Mouse (Mus musculus): ENCODE measurements around the gene Hsf5.

Hsf5 gene

DNA sequence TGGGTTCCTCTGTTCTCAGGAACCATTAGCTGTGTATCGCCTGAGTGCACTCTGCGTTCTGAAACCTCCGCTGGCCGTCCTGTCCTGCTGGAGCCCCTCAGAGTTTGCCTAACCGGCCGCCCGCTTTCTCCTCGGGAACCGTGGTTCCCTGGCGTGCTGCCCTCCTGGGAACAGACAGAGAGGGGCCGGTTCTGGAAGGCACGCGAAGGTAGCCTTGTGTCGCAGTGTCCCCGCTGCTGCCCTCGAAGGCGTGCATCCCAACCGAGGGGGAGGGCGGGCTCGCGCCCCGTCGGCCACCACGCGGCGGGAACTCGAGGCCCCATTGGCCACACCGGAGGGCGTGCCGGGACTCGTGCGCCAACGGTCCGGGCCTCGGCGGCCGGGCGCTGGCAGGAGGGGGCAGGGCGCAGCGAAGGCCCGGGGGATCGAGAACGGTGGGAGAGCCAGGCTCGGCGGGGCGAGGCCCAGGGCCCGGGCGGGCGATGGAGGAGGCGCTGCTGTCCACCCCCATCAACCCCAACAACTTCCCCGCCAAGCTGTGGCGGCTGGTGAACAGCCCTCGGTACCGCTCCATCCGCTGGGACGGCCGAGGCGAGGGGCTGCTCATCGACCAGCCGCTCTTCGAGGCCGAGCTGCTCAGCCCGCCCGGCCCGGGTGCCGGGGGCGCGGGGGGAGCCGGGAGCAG lies at the start of gene Hsf5:
Hsf5 (plus strand) TSS at position 375 of the 685 bp plus-strand sequence.
- no peak for DNase-seq (ENCODE audit: low spot score)

DNA sequence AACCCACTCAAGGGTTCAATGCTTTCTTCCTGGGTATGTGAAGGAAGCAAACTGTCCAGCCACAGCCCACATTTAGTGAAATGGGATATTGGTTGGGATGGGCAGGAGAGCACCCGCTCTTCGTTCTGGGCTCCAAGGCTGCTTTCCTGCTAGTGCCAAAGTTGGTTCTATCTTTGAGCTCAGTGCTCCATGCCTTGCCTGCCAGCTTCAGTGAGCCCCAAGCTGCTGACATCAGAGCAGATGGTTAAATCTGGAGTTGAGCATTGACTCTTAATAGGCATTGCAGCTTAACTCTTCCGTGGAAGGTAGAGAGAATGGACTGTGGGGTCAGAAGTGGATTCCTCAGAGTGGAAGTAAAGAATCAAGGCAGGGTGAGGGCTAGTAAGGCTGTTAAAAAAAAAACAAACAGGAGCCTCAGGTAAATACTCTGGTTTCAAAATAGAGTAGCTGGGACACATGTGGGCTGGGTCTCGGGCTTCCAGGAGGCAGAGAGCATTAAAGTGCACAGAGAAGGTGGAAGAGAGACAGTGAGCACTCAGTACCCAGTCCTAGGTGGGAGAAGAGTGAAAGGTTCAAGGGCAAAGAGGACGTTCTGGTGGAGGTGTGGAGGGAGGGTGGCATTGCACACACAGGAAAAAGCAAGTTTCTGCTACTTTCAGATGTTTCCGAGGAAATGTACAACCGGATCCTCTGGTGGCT lies 48.6 kb upstream of the Hsf5 start, which contains the start of gene Sept4:
Sept4 (plus strand) TSS at position 649 of the 699 bp plus-strand sequence.
- DNase-seq (ENCODE audit: low spot score), result no peak

DNA sequence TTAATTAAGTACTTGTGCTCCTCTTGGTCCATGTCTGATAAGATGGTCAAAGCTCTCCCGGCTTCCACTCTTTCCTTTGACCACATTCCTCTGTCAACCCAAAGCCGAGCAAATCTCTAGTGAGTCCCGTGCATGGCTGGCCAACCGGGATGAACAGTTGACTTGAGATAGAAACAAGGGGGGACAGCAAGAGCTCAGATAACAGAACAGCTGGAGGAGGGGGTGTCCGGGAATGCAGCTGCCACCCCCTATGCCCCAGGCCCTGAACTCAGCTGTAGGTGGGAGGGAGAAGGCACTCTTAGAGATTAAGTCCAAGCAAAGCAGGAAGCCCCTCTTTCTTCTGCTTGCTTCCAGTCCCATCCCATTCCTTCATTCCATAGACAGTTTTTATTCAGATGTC lies 46.2 kb upstream of the Hsf5 start:
- DNase-seq (ENCODE audit: low spot score), result no peak

DNA sequence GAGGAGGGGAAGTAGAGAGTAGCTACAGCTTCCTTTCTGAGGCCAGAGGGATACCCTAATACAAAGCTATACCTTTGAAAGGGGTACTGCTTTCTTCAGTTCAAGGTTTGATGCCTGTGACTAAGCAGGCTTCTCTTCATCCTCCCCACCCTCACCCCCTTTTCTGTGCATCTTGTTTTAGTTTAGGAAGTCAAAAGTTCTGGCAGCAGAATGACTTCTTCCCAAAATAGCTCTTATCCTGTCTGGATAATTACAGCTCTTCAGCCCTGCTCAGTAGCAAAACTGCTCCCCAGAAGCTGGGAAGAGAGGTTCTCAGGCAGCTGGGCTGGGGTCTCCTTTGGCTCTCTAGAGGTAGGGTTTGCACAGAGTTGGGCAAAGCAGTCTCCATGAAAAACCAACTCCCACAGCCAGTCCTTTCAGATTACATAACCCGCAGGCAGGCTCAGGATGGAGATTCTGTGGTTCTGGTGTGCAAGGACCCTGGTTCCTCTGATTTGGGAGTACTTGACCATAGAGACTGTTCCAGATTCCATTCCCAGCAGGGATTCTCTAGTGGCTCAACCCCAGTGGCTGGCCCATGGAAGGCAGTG lies 45.5 kb upstream of the Hsf5 start:
- DNase-seq (ENCODE audit: low spot score), result no peak

DNA sequence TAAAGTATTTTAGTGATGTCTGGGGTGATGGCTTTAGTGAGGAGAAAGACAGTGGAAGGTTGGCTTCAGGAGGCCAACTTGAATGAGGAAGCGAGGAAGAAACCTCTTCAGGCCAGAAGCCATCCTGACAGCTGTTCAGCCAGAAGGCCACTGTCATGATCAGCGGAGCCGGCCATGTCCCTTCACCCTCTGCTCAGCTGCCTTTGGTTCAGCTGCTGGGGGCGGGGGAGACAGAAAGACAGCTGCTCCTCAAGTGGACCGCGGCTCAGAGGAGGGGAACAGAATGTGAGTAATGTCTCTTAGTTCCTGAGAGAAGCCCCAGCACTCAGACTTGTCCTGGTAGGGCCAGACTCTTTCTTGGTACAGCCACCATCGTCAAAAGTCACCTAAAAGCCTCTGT lies 43.2 kb upstream of the Hsf5 start:
- no peak for DNase-seq (ENCODE audit: low spot score)

DNA sequence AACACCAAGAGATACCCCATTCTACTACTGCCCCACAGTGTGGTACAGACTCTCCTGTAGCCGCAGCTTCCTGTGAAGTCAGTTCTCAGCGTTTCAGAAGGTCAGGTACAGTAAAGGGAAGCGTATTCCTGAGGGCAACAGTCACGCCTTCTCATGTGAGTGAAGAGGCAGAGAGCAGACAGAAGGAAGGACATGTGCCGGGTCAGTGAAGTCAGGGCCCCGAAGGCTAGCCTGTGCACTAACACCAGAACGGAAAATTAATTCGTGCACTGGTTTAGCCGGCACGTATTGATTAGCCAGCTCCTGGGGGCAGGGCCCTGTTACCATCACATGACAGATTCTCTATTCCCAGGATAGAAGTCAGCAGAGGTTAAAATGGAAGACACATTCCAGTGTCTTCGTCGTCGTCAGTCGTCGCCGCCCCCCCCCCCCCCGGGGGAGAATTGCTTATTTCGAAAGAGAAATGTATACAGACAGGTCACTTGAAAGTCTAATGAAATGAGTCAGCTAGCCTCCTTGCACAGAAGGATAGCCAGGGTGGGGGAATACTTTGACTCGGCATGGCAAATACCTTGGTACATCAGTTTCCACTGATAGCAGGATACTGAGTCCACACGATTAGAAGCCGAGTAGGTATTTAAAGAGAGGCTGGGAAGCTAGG lies 42.3 kb upstream of the Hsf5 start:
- DNase-seq (ENCODE audit: low spot score), result no peak

DNA sequence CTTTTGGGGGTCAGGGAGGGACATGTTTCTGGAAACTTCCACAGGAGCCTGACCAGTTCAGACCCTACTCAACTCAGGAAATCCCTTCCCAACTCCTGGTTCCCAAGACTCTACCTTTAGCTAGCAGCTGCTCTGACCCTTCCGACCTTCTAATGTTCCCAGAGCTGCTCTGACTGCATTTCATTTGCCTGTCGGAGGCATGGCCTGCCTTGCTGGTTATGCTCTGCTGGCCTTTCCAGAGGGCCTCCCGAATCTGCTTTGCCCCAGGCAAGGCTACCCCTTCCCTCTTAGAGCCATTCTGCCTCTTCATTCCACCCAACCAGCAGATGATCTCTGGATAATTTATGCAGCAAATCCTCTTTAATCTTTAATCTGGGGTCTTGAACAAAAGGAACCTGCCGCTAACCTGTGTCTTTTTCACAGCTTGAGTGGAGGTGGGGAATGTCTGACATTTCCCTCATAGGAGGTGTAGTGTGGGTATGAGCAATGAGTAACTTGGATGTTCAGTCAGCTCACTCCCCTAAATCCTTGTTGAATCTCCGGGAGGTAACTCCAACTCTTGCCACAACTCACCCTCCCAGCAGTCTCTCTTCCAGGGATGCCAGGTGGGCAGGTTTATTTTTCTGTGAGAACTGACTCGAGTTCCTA lies 39.2 kb upstream of the Hsf5 start:
- DNase-seq (ENCODE audit: low spot score), result no peak

DNA sequence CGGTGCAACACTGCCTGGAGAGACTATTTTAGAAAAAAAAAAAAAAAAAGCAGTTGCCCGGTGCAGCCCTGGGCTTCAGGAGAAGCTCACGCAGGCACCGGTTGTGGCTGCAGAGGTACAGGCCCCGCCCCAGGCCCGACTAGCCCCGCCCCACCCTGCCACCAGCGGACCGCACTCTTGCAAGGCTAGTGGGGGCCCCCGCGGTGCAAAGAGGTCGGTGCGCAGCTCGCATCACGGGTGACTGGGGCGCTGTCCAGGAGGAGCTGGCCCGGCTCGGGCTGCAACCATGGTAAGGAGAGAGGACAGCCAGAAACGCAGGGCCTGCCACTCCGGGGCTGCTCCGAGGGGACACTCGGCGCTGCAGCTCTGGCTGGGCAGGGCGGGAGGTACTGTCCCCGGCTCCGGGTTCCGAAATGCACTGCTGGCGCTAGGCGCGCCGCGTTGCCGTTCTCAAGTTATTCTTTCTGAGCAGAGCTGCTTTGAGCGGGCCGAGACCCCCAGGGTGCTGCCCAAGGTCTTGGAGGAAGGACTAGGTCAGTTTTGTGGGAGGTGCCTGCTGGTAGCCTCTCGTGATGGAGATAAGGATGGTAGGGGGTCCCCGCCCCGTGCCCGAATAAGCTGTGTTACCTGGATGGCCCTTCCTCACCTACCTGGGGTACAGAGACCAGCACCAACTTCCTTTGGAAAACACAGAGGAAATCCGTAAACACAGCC lies 38.6 kb upstream of the Hsf5 start:
- DNase-seq (ENCODE audit: low spot score), result peak; percentile 57

DNA sequence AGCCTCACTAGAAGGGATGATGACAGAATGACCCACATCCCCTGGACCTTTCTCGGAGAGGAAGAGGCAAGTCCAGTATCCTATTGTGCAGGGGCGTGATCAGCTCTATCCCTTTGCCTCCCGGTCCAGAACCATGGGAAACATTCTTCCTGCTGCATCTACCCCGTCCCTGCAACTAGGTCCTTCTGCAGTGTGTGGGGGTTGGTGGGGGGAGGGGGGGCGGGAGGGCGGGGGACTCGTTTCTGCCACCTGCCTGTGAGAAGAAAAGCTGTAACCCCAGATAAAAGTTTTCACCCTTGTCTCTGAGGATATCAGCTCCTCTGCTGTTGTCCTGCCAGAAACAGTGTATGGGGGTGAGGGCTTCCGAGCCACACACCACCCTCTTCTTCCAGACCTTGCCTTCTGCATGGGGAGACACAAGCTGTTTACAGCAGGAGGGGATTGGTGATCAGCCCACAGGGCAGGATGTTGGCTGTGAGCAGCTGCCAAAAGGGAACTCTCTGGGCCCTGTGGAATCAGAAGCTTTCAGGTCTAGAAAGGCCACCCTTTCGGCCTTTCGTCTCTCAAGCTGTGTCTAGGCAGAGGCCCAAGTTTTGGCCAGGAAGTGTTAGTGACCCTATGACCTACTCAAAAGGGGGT lies 37.9 kb upstream of the Hsf5 start:
- DNase-seq (ENCODE audit: low spot score), result no peak

DNA sequence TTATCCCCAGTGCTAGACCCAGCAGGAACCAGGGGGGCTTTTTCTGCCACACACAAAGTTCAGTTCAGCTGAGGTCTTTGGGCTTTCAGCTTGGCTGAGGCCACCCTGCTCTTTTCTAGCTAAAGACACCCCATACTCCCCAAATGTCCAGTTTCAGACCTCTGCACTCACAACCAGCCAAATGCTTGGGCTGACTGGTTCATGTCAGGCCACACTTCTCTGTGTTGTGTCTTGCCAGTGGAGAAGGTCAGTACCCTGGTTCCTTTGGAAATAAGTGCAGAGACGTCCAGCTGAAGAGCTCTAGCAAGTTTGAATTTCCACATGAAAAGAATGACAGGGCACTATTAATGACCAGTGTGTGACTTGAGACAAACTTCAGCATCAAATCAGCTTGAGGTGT lies 37.3 kb upstream of the Hsf5 start:
- DNase-seq (ENCODE audit: low spot score), result no peak

DNA sequence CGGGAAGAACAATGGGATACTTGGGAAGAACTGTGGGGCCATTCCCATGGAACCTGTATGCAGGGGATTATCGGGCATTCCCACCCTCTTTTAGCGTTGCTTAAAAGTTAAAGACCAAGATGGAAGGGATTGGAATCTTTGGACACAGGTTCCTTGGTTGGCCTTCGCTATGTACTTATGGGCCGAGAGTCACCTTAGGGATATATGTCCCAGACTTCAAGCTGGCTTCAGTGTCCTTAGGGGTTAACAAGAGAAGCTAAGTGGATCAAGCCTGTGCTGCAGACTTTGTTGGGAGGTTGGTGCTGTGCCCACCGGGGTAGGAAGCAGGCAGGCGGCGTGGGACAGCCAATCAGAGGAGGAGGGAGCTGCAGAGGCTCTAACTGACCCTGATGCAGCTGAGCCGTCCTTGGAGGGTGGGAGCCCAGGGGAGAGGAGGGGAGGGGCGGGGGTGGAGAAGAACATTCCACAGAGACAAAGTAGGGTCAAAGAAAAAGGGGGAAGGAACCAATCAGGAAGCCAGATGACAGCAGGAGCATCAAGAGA lies 36.4 kb upstream of the Hsf5 start:
- DNase-seq (ENCODE audit: low spot score), result no peak

DNA sequence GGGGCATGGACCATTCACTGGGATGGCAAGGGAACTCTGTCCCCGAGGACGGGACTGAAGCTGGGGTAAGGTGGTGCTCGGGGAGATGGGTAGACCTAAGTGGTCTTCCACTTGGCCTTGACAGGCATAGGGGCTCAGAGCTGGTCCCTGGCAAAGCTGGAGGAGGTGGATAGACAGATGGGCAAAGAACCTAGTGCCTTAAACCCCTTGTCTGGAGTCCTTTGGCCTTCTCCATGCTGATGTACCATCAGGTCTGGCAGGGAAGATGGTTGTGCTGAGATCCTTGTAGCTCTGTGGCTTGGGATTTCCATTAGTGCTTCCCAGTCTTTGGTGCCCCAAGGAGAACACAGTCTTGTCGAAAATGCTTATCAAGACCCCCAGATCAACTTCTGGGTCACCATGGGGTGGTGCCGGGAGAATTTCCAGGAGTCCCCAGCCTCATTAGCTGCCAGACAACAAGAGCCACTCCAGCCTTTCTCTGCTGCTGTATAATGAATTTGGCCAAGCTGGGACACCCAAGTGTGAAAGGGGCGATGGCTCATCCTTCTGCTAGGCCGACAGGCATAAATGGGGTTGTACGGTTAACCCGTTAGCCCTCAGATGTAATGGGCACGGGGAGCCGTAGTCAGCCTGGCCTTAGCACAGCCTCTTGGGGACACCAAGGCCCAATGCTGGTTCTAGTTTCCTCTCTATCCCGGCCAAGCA lies 35.7 kb upstream of the Hsf5 start:
- no peak for DNase-seq (ENCODE audit: low spot score)

DNA sequence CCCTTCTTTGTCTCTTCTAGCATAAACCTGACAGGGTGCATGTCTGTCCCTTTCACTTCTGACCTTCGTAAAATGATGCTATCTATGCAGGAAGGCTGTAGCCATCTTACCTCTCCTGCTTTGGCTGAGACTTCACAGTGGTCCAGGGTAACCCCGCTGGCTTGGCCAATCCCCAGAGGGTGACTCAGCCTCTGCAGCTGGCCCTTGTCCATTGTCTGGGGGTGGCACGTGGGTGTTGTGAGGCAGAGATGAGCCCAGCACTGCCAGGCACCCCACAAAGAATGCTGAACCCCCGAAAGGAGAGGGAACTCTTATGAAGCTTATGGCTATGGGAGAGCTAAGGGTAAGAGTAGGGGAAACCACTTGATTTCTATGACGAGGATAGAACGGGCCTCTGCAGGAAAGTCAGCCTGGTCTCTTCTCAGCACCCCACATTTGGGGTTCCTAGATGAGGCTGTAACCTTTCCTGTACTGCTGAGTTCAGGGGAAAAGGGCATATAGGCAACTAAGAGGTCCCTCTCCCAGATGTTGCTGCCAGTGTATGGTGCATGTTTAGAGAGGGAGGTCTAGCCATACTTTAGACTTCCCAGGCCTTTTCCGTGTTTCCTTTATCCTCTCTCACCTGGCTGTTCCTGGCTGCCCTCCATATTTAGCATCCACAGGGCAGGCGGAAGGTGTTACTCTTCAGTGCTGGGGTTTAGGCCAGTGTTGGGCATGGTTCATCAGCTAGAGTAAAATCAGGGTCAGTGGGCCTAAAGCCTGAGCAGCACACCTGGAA lies 34.8 kb upstream of the Hsf5 start:
- DNase-seq (ENCODE audit: low spot score), result no peak

DNA sequence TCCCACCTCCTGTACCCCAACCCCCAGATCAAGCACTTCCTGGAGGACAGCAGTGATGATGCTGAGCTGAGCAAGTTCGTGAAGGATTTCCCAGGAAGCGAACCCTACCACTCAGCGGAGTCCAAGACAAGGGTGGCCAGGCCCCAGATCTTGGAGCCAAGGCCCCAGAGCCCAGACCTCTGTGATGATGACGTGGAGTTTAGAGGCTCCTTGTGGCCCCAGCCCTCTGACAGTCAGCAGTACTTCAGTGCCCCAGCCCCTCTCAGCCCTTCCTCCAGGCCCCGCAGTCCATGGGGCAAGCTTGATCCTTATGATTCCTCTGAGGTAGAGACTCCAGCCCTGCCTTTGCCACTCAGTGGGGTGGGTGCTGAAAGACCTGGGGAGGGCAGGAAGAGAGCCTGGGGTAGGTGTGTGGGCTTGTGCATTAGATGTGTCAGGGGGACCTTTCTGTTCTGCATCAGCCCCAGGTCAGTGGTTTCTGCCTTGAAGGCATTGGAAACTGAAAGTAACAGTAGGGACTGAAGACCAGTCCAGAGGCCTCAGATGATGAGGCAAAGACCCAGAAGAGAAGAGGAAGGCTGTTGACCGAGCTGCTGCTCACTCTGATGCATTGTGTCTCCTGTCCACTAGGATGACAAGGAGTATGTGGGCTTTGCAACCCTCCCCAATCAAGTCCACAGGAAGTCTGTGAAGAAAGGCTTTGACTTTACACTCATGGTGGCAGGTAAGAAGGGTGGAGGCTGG lies 33.5 kb upstream of the Hsf5 start:
- no peak for DNase-seq (ENCODE audit: low spot score)

DNA sequence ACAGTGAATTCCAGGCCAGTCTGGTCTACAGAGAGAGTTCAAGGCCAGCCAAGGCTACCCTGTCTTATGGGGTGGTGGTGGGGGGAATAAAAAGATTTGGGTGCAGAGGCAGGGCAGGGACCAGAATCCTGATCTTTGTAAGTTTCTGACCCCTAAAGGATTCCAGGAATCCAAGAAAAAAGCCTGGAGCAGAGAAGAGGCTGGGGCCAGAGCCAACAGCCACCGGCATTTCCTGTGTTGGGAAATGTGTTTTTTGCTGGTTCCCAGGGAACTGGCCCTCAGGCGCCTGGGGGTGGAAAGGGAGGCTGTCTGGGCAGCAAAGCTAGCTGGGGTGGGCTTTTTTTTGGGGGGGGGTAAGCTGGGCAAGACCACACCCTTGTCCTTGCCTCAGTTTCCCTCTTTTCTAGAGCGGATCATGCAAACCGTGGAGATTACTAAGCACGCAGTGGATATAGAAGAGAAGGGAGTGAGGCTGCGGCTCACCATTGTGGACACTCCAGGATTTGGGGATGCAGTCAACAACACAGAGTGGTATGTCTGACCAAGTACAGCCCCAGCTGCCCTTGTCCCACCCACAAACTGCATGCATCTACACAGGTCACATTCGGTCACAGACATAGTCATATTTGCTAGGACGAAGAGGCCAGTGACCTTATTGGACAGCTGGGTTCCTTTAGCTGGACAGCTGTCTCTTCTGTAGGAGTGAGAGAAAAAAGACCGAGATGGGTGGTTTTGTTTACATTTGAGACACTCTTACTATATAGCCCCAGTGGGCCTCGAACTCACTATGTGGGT lies 32.1 kb upstream of the Hsf5 start:
- peak; percentile 32 for DNase-seq (ENCODE audit: low spot score)

DNA sequence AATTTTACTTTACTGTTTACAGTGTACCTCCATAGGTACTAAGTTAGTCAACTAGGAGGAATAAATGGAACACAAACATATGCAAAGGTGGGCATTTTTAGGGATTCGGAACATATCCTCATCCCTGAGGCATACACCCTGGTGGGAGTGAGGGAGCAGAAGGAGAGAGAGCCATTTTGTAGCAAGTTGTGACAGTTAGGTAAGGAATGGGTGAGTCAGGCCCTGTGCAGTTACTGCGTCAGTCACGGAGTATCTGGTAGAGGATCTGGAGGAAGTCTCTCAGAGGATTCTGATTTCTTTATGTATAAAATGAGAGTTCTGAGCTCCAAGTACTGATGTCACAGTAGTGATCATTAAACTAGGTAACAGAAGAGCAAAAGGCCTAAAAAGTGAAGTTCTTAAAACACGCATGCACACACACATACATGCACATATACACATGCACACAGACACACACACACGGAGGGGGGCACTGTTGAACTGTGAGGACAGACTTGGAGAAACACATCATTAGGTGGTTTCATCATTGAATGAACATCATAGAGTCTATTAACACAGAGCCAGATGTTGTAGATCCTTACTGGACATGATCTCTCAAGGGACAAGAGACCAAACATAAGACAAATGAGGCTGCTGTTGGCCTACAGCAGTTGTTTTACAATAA lies 29.6 kb upstream of the Hsf5 start:
- no peak for DNase-seq (ENCODE audit: low spot score)

DNA sequence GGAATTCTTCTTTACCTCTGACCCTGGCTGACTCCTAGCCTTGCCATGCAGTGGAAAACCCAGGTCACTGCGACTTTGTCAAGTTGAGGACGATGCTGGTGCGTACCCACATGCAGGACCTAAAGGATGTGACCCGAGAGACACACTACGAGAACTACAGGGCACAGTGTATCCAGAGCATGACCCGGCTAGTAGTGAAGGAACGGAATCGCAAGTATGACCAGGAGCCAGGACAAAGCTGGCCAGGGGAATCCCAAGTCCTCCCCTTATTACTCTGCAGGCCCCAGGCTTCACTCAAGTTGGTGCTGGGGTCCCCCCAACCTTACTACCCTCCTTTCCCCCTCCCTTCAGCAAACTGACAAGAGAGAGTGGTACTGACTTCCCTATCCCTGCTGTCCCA lies 27.4 kb upstream of the Hsf5 start:
- no peak for DNase-seq (ENCODE audit: low spot score)

Measured in urinary bladder, postnatal 14 days (tissue).